Mouse (Mus musculus) fibroblast of lung, adult 2 months (primary cell): ENCODE measurements around the gene Ppcdc.
"Not testable (repeated sequence)": the region's sequence is repeated elsewhere in the genome, so short reads cannot be mapped to it uniquely, and the experiment has no call there.

ENCODE experiments used
- DNase-seq: peaks from one replicate; pipeline ENCODE4 v3.0.0-alpha.2; 2011; ENCODE audit warnings: low read depth

Ppcdc gene

GRCm38 (mm10) chr9:57428391-57428790, 11.5 kb downstream of the Ppcdc start:
- DNase-seq: peak; percentile 76

GRCm38 (mm10) chr9:57427937-57428336, 12.0 kb downstream of the Ppcdc start:
- peak; percentile 60 for DNase-seq

GRCm38 (mm10) chr9:57427123-57427522, 12.8 kb downstream of the Ppcdc start:
- DNase-seq: not testable (repeated sequence)

GRCm38 (mm10) chr9:57425116-57425515, 14.8 kb downstream of the Ppcdc start:
- no peak for DNase-seq

GRCm38 (mm10) chr9:57424066-57424465, 15.9 kb downstream of the Ppcdc start:
- no peak for DNase-seq

GRCm38 (mm10) chr9:57421688-57422111, 18.2 kb downstream of the Ppcdc start:
- no peak for DNase-seq

- DNase-seq: no peak
Measured at GRCm38 (mm10) chr9:57421121-57421571, 18.8 kb downstream of the Ppcdc start.

- peak; percentile 100 for DNase-seq
Measured at GRCm38 (mm10) chr9:57420321-57421120, 19.4 kb downstream of the Ppcdc start.

- no peak for DNase-seq
Measured at GRCm38 (mm10) chr9:57419521-57420267, 20.2 kb downstream of the Ppcdc start.

GRCm38 (mm10) chr9:57417341-57417740, 22.6 kb downstream of the Ppcdc start:
- peak; percentile 71 for DNase-seq

- DNase-seq: no peak
Measured at GRCm38 (mm10) chr9:57407120-57407905, 32.6 kb downstream of the Ppcdc start.

- no peak for DNase-seq
Measured at GRCm38 (mm10) chr9:57406395-57406794, 33.5 kb downstream of the Ppcdc start.

GRCm38 (mm10) chr9:57404036-57404435, 35.9 kb downstream of the Ppcdc start:
- DNase-seq: no peak

- no peak for DNase-seq
Measured at GRCm38 (mm10) chr9:57402318-57403251, 37.3 kb downstream of the Ppcdc start.

- DNase-seq: no peak
Measured at GRCm38 (mm10) chr9:57398773-57399172, 41.2 kb downstream of the Ppcdc start.

- DNase-seq: no peak
Measured at GRCm38 (mm10) chr9:57392892-57393291, 47.0 kb downstream of the Ppcdc start.

- DNase-seq: peak; percentile 13
Measured at GRCm38 (mm10) chr9:57390869-57391268, 49.1 kb downstream of the Ppcdc start.

GRCm38 (mm10) chr9:57389131-57389530, 50.8 kb downstream of the Ppcdc start:
- no peak for DNase-seq

GRCm38 (mm10) chr9:57386926-57387325, 53.0 kb downstream of the Ppcdc start:
- no peak for DNase-seq

- DNase-seq: peak; percentile 15
Measured at GRCm38 (mm10) chr9:57384621-57385020, 55.3 kb downstream of the Ppcdc start.

GRCm38 (mm10) chr9:57360999-57361398, 78.9 kb downstream of the Ppcdc start:
- DNase-seq: no peak
